Mouse (Mus musculus) adrenal gland, postnatal 4 days (tissue): ENCODE data around the gene Spata7. TPM values are rescaled to one million over a fixed set of nuclear protein-coding genes. Genes with fewer than 3 reads are reported as not detected.
"Not testable (repeated sequence)": the region's sequence is repeated elsewhere in the genome, so short reads cannot be mapped to it uniquely, and the experiment has no call there.

Source experiments
- DNase-seq, 2 experiments: peaks; one replicate each; pipeline ENCODE4 v3.0.0; 2021 to 2022; ENCODE audit warnings: low spot score in 2 of 2, mixed read lengths in 2 of 2
- long read RNA-seq, 2 experiments: library from polyadenylated mRNA; stranded (forward); transcript quantifications; one replicate each; pipeline ENCODE4 v2.0.0; 2021
- total RNA-seq, 2 experiments: library from RNA; stranded (reverse); gene quantifications; 2 replicates each; pipeline ENCODE4 v1.2.3; 2021

The Spata7 gene
- 10 to 100 TPM; 19.5 to 19.8 TPM for total RNA-seq
- long read RNA-seq, experiment 1, partial matches to known transcripts: 2 of 11 reads
- long read RNA-seq, experiment 1, other reads (novel, unspliced or antisense): 6 of 11 reads
- long read RNA-seq, experiment 2, partial matches to known transcripts: 0 of 15 reads
- long read RNA-seq, experiment 2, other reads (novel, unspliced or antisense): 7 of 15 reads

DNA sequence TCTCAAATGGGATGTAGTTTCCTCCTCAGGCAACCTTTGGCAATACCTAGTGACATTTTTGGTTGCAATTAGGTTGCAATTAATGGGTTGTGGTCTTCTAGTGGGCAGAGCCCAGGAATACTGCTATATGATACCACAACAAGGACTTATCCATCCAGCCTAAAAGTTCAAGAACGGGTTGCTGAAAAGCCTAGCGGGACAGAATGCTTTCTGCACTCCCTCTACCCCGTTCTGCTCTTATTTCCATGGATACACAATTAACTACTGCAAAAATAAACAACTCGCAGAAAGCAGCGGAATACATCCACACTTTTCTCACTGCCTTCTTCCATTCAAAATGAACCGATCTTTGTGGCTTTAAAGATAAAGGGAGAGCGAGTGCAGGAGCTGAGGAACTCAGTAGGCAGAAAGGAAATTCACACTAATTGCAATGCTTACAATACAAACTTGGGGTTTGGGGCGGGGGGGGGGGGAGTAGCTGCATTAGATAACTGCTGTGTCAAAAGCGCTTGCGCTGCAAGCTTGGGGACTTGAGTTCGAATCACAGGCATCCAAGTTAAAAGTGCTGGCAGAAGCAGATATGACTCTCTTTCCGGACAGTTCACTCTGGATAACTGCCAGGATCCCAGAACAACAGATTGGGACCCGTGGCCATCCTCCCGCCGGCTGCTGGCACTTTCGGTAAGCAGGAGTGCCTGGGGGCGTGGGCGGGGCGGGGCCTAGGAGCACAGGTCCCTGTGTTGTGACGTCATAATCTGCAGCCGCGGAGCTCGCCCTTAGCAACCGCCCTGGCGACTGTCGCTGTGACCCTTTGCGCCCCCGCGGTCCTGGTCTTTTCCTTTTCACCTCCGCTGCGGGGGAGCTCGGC is at the start of gene Spata7:
Gene Spata7 (plus strand): TSS at position 766 of the 868 bp plus-strand sequence.
- peak; percentile 57 to 69 for DNase-seq

- DNase-seq: no peak
Measured at GRCm38 (mm10) chr12:98585302-98585701, 42.7 kb upstream of the Spata7 start.

DNA sequence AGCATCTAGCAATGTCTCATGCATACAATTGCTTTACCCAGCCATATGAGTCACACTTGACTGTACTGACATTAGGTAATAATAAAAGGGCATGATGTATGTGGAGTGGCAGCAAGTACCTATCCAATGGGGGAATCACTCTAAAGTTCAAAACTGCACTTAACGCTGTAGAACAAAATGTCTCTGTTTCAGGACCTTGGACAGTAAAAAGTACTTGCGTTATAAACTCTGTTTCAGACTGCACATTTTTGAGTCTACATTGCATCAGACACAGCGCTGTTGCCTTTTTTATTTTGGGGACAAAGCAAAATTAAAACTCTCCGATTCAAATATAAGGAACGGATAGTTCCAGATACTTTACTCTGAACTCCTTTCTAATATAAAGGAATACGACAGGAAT is 39.4 kb upstream of the Spata7 start:
- DNase-seq: no peak

GRCm38 (mm10) chr12:98591016-98591415 is 36.9 kb upstream of the Spata7 start:
- no peak for DNase-seq

- DNase-seq: no peak
Measured at GRCm38 (mm10) chr12:98600861-98601260, 27.1 kb upstream of the Spata7 start.

GRCm38 (mm10) chr12:98602114-98602513 is 25.8 kb upstream of the Spata7 start:
- no peak for DNase-seq

GRCm38 (mm10) chr12:98605264-98605663 is 22.7 kb upstream of the Spata7 start:
- no peak for DNase-seq

GRCm38 (mm10) chr12:98606595-98607290 is 21.2 kb upstream of the Spata7 start:
- DNase-seq: no peak

- no peak for DNase-seq
Measured at GRCm38 (mm10) chr12:98610341-98610740, 17.6 kb upstream of the Spata7 start.

- DNase-seq: no peak
Measured at GRCm38 (mm10) chr12:98614910-98615508, 12.9 kb upstream of the Spata7 start.

GRCm38 (mm10) chr12:98615746-98616145 is 12.2 kb upstream of the Spata7 start:
- no peak for DNase-seq

GRCm38 (mm10) chr12:98619496-98619895 is 8.5 kb upstream of the Spata7 start:
- DNase-seq: no peak

DNA sequence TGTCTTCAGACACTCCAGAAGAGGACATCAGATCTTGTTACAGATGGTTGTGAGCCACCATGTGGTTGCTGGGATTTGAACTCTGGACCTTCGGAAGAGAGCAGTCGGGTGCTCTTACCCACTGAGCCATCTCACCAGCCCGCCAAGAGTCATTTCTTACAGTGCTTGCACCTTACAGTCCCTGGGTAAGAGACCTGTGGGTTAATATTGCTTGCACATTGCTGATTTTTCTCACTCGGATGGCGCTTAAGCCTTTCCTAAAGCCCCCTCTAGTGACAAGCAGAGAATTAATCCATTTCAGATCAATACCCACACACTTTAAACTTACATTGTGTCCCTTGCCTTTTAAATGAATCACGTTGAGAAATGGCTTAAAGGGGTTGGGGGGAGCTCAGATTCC is 7.0 kb upstream of the Spata7 start:
- DNase-seq: not testable (repeated sequence)

- not testable (repeated sequence) for DNase-seq
Measured at GRCm38 (mm10) chr12:98623266-98623665, 4.7 kb upstream of the Spata7 start.

DNA sequence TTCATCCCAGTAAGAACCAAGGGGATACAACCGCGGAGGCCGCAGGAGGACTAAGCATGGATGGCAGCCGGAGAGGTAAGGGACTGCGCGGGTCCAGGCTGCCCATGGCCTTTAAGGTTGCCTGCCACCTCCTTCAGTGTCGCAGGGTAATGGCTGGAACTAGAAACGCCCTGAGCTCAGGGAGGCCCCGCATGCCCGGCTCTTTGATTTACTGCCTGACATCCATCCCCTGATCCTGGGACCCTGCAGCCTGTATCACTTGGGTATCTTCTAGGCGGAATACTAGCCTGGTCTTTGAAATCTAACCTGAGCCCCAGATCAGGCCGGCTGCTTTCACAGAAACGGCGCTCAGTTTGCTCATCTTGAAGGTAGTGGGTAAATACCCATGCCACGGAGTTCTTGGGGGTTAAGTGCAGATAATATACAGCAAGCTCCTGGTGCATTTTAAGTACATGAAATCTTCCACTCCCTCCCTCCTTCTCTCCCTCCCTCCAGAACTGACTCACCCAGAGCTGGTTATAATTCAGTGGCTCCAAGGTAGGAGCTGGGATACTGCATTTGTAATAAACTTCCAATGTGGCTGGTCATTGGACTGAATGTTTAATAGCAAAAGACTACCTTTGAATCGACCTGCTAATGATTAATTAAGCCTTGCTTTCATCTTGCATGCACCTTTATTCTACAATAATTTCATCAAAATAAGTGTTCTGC is 458 bp downstream of the Spata7 start:
- DNase-seq: no peak

DNA sequence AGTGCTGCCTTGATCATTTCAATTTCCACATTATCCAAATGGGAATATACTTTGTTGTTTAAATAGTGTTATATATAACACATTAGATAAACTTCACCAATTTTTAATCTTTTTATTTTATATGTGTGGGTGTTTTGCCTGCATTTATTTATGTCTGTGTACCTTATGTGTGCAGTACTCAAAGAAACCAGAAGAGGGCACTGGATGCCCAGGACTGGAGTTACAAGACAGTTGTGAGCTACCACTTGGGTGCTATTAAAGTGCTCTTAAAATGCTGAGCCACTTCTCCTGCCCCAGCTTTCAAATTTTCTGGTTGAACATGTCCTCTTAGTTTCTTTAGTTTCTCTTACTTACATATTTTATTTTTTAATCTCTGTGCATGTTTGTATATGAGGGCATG is 16.9 kb downstream of the Spata7 start:
- DNase-seq: no peak

- no peak for DNase-seq
Measured at GRCm38 (mm10) chr12:98656873-98657272, 28.9 kb downstream of the Spata7 start.

- DNase-seq: no peak
Measured at GRCm38 (mm10) chr12:98662617-98663016, 34.7 kb downstream of the Spata7 start.

GRCm38 (mm10) chr12:98668132-98668814 is 40.3 kb downstream of the Spata7 start:
- no peak for DNase-seq

- DNase-seq: no peak
Measured at GRCm38 (mm10) chr12:98669086-98669485, 41.1 kb downstream of the Spata7 start.
